ENCODE assay signal across 15 mouse cellular contexts in genomic region chr7:112957630-112958029, GRCm38 (mm10). TPM values are rescaled to one million over a fixed set of nuclear protein-coding genes. Genes with fewer than 3 reads are reported as not detected.
A peak's percentile ranks its signal among the peaks of the same experiment; 100 is the strongest.
DNase-seq lines count a peak whose midpoint lies in the region; ATAC-seq and TF ChIP-seq lines count a peak whose summit lies in the region.
"Had no signal": no experiment of that assay in that cellular context is flagged by ENCODE, and none has a peak within 500 bp of the region (broad histone marks: within the 10 kb centered on the region; RNA-seq: fewer than 3 reads in every experiment).

No protein-coding gene starts in this region.

- ATAC-seq in heart, embryonic 13.5 days (ENCODE audit: extremely low read depth, insufficient number of reproducible peaks, low FRiP score, low TSS enrichment) = no peak
- ATAC-seq in neural tube, embryonic 13.5 days (ENCODE audit: low read depth) = no peak
- ATAC-seq in kidney, postnatal 0 days (replicated peaks; ENCODE audit: low FRiP score, low read depth) = no peak
- no peak for ATAC-seq in forebrain, embryonic 14.5 days
- no peak for ATAC-seq in activated CD4-positive, CD25-positive, alpha-beta regulatory T cell, adult 4 months

- H3K36me3 ChIP-seq in heart, embryonic 13.5 days = no peaks in the 10 kb centered on the region
- H3K36me3 ChIP-seq in heart, embryonic 10.5 days = no peaks in the 10 kb centered on the region
- no peaks in the 10 kb centered on the region for H3K36me3 ChIP-seq in neural tube, embryonic 13.5 days
- no peaks in the 10 kb centered on the region for H3K36me3 ChIP-seq in kidney, postnatal 0 days (ENCODE audit: insufficient read depth, low read length)
- H3K36me3 ChIP-seq in forebrain, embryonic 14.5 days (ENCODE audit: control insufficient read depth, insufficient read depth, low read length) = no peaks in the 10 kb centered on the region
- H3K36me3 ChIP-seq: liver, embryonic 15.5 days had no signal

- H3K4me3 ChIP-seq in heart, embryonic 13.5 days = 0 out of 2 replicates have a peak overlapping the region, but pooled peaks have one; percentile 65
- no peak overlapping the region for H3K4me3 ChIP-seq in heart, embryonic 10.5 days
- peak overlapping the region; percentile 52; the same call in 1 of the 2 replicates for H3K4me3 ChIP-seq in neural tube, embryonic 13.5 days
- no peak overlapping the region for H3K4me3 ChIP-seq in kidney, postnatal 0 days (replicated peaks; ENCODE audit: low read depth, low read length)
- no peak overlapping the region for H3K4me3 ChIP-seq in forebrain, embryonic 14.5 days (ENCODE audit: low read depth, low read length)
- H3K4me3 ChIP-seq: erythroblast, embryonic 14.5 days; liver, embryonic 15.5 days; myocyte had no signal

- TF ChIP-seq CTCF in kidney, postnatal 0 days (IDR thresholded peaks at IDR 0.05; ENCODE audit: low read depth) = no peak

- no peaks in the 10 kb centered on the region for H3K9me3 ChIP-seq in heart, embryonic 13.5 days
- no peaks in the 10 kb centered on the region for H3K9me3 ChIP-seq in heart, embryonic 10.5 days
- no peaks in the 10 kb centered on the region for H3K9me3 ChIP-seq in neural tube, embryonic 13.5 days
- no peaks in the 10 kb centered on the region for H3K9me3 ChIP-seq in kidney, postnatal 0 days (replicated peaks; ENCODE audit: low read length)
- H3K9me3 ChIP-seq in forebrain, embryonic 14.5 days (replicated peaks; ENCODE audit: control insufficient read depth, low read length) = no peaks in the 10 kb centered on the region
- H3K9me3 ChIP-seq: liver, embryonic 15.5 days had no signal

- 64% methylated on average over 6 of the region's 6 CpGs for WGBS in heart, embryonic 13.5 days
- 61% methylated on average over 6 of the region's 6 CpGs for WGBS in heart, embryonic 10.5 days
- WGBS in neural tube, embryonic 13.5 days = 33% methylated on average over 6 of the region's 6 CpGs
- 25% methylated on average over 6 of the region's 6 CpGs for WGBS in kidney, postnatal 0 days
- 29% methylated on average over 6 of the region's 6 CpGs for WGBS in forebrain, embryonic 14.5 days

- H3K9ac ChIP-seq in heart, embryonic 13.5 days = no peak overlapping the region
- no peak overlapping the region for H3K9ac ChIP-seq in neural tube, embryonic 13.5 days
- no peak overlapping the region for H3K9ac ChIP-seq in kidney, postnatal 0 days (ENCODE audit: low read depth, low read length)
- H3K9ac ChIP-seq in forebrain, embryonic 14.5 days (ENCODE audit: low read length) = no peak overlapping the region; the same call in 1 of the 2 replicates
- H3K9ac ChIP-seq: liver, embryonic 15.5 days had no signal

- peaks cover 52% of the 10 kb centered on the region for H3K27me3 ChIP-seq in heart, embryonic 13.5 days (replicated peaks)
- H3K27me3 ChIP-seq in heart, embryonic 10.5 days (ENCODE audit: insufficient read depth, poor library complexity, severe bottlenecking) = peaks cover 53% of the 10 kb centered on the region
- H3K27me3 ChIP-seq in neural tube, embryonic 13.5 days = peaks cover 57% of the 10 kb centered on the region
- H3K27me3 ChIP-seq in kidney, postnatal 0 days (ENCODE audit: insufficient read depth, low read length) = peaks cover 7% of the 10 kb centered on the region
- peaks cover 45% of the 10 kb centered on the region for H3K27me3 ChIP-seq in forebrain, embryonic 14.5 days (replicated peaks; ENCODE audit: control insufficient read depth, insufficient read depth, low read length)

- no peak overlapping the region for H3K27ac ChIP-seq in heart, embryonic 13.5 days (replicated peaks)
- no peak overlapping the region for H3K27ac ChIP-seq in heart, embryonic 10.5 days
- H3K27ac ChIP-seq in neural tube, embryonic 13.5 days (replicated peaks) = no peak overlapping the region
- H3K27ac ChIP-seq in kidney, postnatal 0 days = peak overlapping the region; percentile 54
- no peak overlapping the region for H3K27ac ChIP-seq in forebrain, embryonic 14.5 days (ENCODE audit: low read depth, low read length)
- H3K27ac ChIP-seq: liver, embryonic 15.5 days had no signal

- peak overlapping the region; percentile 97 for H3K4me2 ChIP-seq in heart, embryonic 13.5 days
- peak overlapping the region; percentile 82 for H3K4me2 ChIP-seq in neural tube, embryonic 13.5 days
- peak overlapping the region; percentile 90 for H3K4me2 ChIP-seq in kidney, postnatal 0 days (ENCODE audit: low read length)
- no peak overlapping the region; the same call in 1 of the 2 replicates for H3K4me2 ChIP-seq in forebrain, embryonic 14.5 days (ENCODE audit: low read length)
- H3K4me2 ChIP-seq: liver, embryonic 15.5 days had no signal

- H3K4me1 ChIP-seq in heart, embryonic 13.5 days = peaks cover 28% of the 10 kb centered on the region
- H3K4me1 ChIP-seq in heart, embryonic 10.5 days = peaks cover 30% of the 10 kb centered on the region
- peaks cover 25% of the 10 kb centered on the region for H3K4me1 ChIP-seq in neural tube, embryonic 13.5 days (replicated peaks)
- H3K4me1 ChIP-seq in kidney, postnatal 0 days (replicated peaks; ENCODE audit: insufficient read depth, low read length) = peaks cover 12% of the 10 kb centered on the region; the same call in 1 of the 2 replicates
- peaks cover 13% of the 10 kb centered on the region; the same call in 1 of the 2 replicates for H3K4me1 ChIP-seq in forebrain, embryonic 14.5 days (ENCODE audit: control insufficient read depth, insufficient read depth, low read length)

- DNase-seq in heart, embryonic 10.5 days (ENCODE audit: low spot score) = no peak
- DNase-seq in neural tube, embryonic 10.5 days (ENCODE audit: extremely low spot score, low spot score) = no peak
- DNase-seq in kidney, postnatal 0 days (ENCODE audit: low spot score) = peak; percentile 26
- no peak for DNase-seq in forebrain, embryonic 14.5 days (ENCODE audit: low spot score)
- no peak for DNase-seq in B cell, adult 2 months
- DNase-seq: adrenal gland, adult 8-10 months; layer of hippocampus, adult 9-11 months; left cerebral cortex, postnatal 4 days; thymus, postnatal 25 days had no signal

RNA-seq across cellular contexts. Expression of gene Rassf10, which starts 3.9 kb away (rescaled TPM):
- polyA plus RNA-seq in heart, embryonic 13.5 days (2015; fragmentation: Nextera tagmentation; extraction: Ambion mirVana) = 3.1 and 3.7 TPM in 2 replicates
- 1.2 TPM in 2 replicates for polyA plus RNA-seq in heart, embryonic 10.5 days (2016; fragmentation: Nextera tagmentation; extraction: Ambion mirVana)
- polyA plus RNA-seq in neural tube, embryonic 13.5 days (2015; fragmentation: Nextera tagmentation; extraction: Ambion mirVana) = 5.0 and 6.0 TPM in 2 replicates
- polyA plus RNA-seq in kidney, postnatal 0 days (2015; fragmentation: Nextera tagmentation; extraction: Ambion mirVana) = 19.9 and 20.8 TPM in 2 replicates
- 1.4 and 1.5 TPM in 2 replicates for polyA plus RNA-seq in forebrain, embryonic 14.5 days (2014; fragmentation: Nextera tagmentation; extraction: Ambion mirVana)
- polyA plus RNA-seq in activated CD4-positive, CD25-positive, alpha-beta regulatory T cell, adult 4 months (2017; shearing (Covaris generic)) = not detected
- polyA plus RNA-seq: erythroblast, embryonic 14.5 days; myocyte had no signal

Comparison
In these comparisons a context has a peak if more than half of its experiments do, and no peak if none do; other contexts are left out.
1. H3K4me3 ChIP-seq: peak in heart, embryonic 13.5 days (single experiment) and neural tube, embryonic 13.5 days (single experiment); none in heart, embryonic 10.5 days (single experiment), kidney, postnatal 0 days (single experiment) and forebrain, embryonic 14.5 days (single experiment).